Mouse (Mus musculus) cerebellum, adult 2 months (tissue): ENCODE measurements around the gene Etv6. TPM values are rescaled to one million over a fixed set of nuclear protein-coding genes. Genes with fewer than 3 reads are reported as not detected.

ENCODE experiments used
- DNase-seq, 2 experiments: peaks; one replicate each; pipeline ENCODE4 v3.0.0; 2021
- H3K27ac ChIP-seq: fragments of 200-500 bp; 2 replicates; pipeline ENCODE4 v1.5.1; 2012; ENCODE audit warnings: low read length, control low read depth, inconsistent platforms; ENCODE audit not compliant: insufficient read depth
- H3K27me3 ChIP-seq: fragments of 200-500 bp; 2 replicates; pipeline ENCODE4 v1.6.1; 2012; ENCODE audit warnings: inconsistent platforms, mild to moderate bottlenecking, low read length, moderate library complexity; ENCODE audit not compliant: control insufficient read depth, insufficient read depth
- H3K4me1 ChIP-seq: fragments of 200-500 bp; 2 replicates; pipeline ENCODE4 v1.6.1; 2011; ENCODE audit warnings: low read length; ENCODE audit not compliant: control insufficient read depth, insufficient read depth
- H3K4me3 ChIP-seq: fragments of 200-500 bp; replicated peaks from 2 replicates; pipeline ENCODE3; 2011; ENCODE audit warnings: mild to moderate bottlenecking, low read depth, low read length, control low read depth; ENCODE audit not compliant: insufficient read depth
- CTCF ChIP-seq: fragments of 200-500 bp; IDR thresholded peaks from 2 replicates; pipeline ENCODE4 v1.5.1; 2011; ENCODE audit warnings: low read depth, mild to moderate bottlenecking, control low read depth, low read length, moderate library complexity, borderline replicate concordance; ENCODE audit not compliant: insufficient read depth
- POLR2A ChIP-seq: fragments of 200-500 bp; IDR thresholded peaks from 2 replicates; pipeline ENCODE4 v1.6.1; 2011; ENCODE audit warnings: low read length, control low read depth, borderline replicate concordance; ENCODE audit not compliant: insufficient read depth
- WGBS: fragments of 180-500 bp; shearing (Covaris S2); methylation state at CpG from one replicate; pipeline ENCODE4 v1.1.7; 2018; 5-methylcytosine and 5-hydroxymethylcytosine counted together
- polyA plus RNA-seq: library from polyadenylated mRNA; depleted of rRNA; stranded (reverse); fragments of >200 nt; gene quantifications from 2 replicates; pipeline ENCODE4 v1.2.3, GENCODE M21; 2012

Etv6 gene
- polyA plus RNA-seq, 1 experiment, result 8.9 TPM

- TF ChIP-seq POLR2A (no peak), CTCF (no peak)
- WGBS, result 89% methylated on average over 13 of the region's 13 CpGs
- H3K27me3 ChIP-seq, result no peaks in the 10 kb centered on the region
- H3K4me1 ChIP-seq, result no peaks in the 10 kb centered on the region
- H3K4me3 ChIP-seq, result no peak overlapping the region
- H3K27ac ChIP-seq, result no peak overlapping the region
- no peak for DNase-seq
Measured at GRCm38 (mm10) chr6:134117380-134117938, 82.0 kb downstream of the Etv6 start.

- DNase-seq, result no peak
- 80% methylated on average over 5 of the region's 5 CpGs for WGBS
- no peak for TF ChIP-seq POLR2A
- no peak for TF ChIP-seq CTCF
- Histone ChIP-seq H3K4me1 (no peaks in the 10 kb centered on the region), H3K27me3 (no peaks in the 10 kb centered on the region), H3K4me3 (no peak overlapping the region), H3K27ac (no peak overlapping the region)
Measured at GRCm38 (mm10) chr6:134118506-134118905, 83.0 kb downstream of the Etv6 start.

- WGBS, result 25% methylated on average over 4 of the region's 4 CpGs
- TF ChIP-seq POLR2A (no peak), CTCF (no peak)
Measured at GRCm38 (mm10) chr6:134119136-134119535, 83.6 kb downstream of the Etv6 start.

GRCm38 (mm10) chr6:134120227-134120626 lies 84.7 kb downstream of the Etv6 start:
- Histone ChIP-seq H3K4me1 (no peaks in the 10 kb centered on the region), H3K27ac (no peak overlapping the region), H3K27me3 (no peaks in the 10 kb centered on the region), H3K4me3 (no peak overlapping the region)
- WGBS, result 92% methylated on average over 4 of the region's 4 CpGs
- DNase-seq, result no peak
- TF ChIP-seq POLR2A, result no peak
- TF ChIP-seq CTCF, result no peak

More at GRCm38 (mm10) chr6:134119136-134119535, 83.6 kb downstream of the Etv6 start:
- DNase-seq, result no peak
- Histone ChIP-seq H3K27me3 (no peaks in the 10 kb centered on the region), H3K4me3 (no peak overlapping the region), H3K4me1 (no peaks in the 10 kb centered on the region), H3K27ac (no peak overlapping the region)

GRCm38 (mm10) chr6:134120712-134121111 lies 85.2 kb downstream of the Etv6 start:
- Histone ChIP-seq H3K27ac (no peak overlapping the region), H3K4me1 (no peaks in the 10 kb centered on the region), H3K27me3 (no peaks in the 10 kb centered on the region), H3K4me3 (no peak overlapping the region)
- no peak for DNase-seq
- 80% methylated on average over 12 of the region's 12 CpGs for WGBS
- no peak for TF ChIP-seq POLR2A
- TF ChIP-seq CTCF, result no peak

GRCm38 (mm10) chr6:134122945-134123344 lies 87.4 kb downstream of the Etv6 start:
- H3K4me1 ChIP-seq, result no peaks in the 10 kb centered on the region
- DNase-seq, result no peak
- no peaks in the 10 kb centered on the region for H3K27me3 ChIP-seq
- no peak for TF ChIP-seq POLR2A
- TF ChIP-seq CTCF, result no peak
- no peak overlapping the region for H3K27ac ChIP-seq
- no peak overlapping the region for H3K4me3 ChIP-seq
- 70% methylated on average over 5 of the region's 5 CpGs for WGBS

GRCm38 (mm10) chr6:134123474-134123873 lies 88.0 kb downstream of the Etv6 start:
- no peak for TF ChIP-seq POLR2A
- no peak for TF ChIP-seq CTCF
- no peak for DNase-seq
- Histone ChIP-seq H3K27me3 (no peaks in the 10 kb centered on the region), H3K4me1 (no peaks in the 10 kb centered on the region), H3K27ac (no peak overlapping the region), H3K4me3 (no peak overlapping the region)
- WGBS, result 93% methylated on average over 7 of the region's 7 CpGs

GRCm38 (mm10) chr6:134124256-134124655 lies 88.8 kb downstream of the Etv6 start:
- H3K27ac ChIP-seq, result no peak overlapping the region
- 92% methylated on average over 10 of the region's 10 CpGs for WGBS
- no peak for DNase-seq

More at GRCm38 (mm10) chr6:134124256-134124655, 88.8 kb downstream of the Etv6 start:
- Histone ChIP-seq H3K4me3 (no peak overlapping the region), H3K27me3 (no peaks in the 10 kb centered on the region), H3K4me1 (no peaks in the 10 kb centered on the region)
- TF ChIP-seq CTCF (no peak), POLR2A (no peak)
